Mouse (Mus musculus) embryonic fibroblast, embryonic 13.5 days (primary cell): Measurements from ENCODE around the gene Scaper. TPM values are rescaled to one million over a fixed set of nuclear protein-coding genes. Genes with fewer than 3 reads are reported as not detected.

ENCODE experiments used
- H3K27ac ChIP-seq: 2 replicates; pipeline ENCODE4 v1.5.1; 2012; ENCODE audit warnings: low read length, control low read depth, inconsistent platforms; ENCODE audit not compliant: insufficient read depth
- H3K4me1 ChIP-seq: 2 replicates; pipeline ENCODE4 v1.6.1; 2011; ENCODE audit warnings: low read length; ENCODE audit not compliant: control insufficient read depth, insufficient read depth
- H3K4me3 ChIP-seq: 2 replicates; pipeline ENCODE4 v1.5.1; 2011; ENCODE audit warnings: mild to moderate bottlenecking, control low read depth, low read length; ENCODE audit not compliant: insufficient read depth
- CTCF ChIP-seq: IDR thresholded peaks from 2 replicates; pipeline ENCODE4 v1.5.1; 2011; ENCODE audit warnings: mild to moderate bottlenecking, control low read depth, low read length, moderate library complexity, borderline replicate concordance; ENCODE audit not compliant: insufficient read depth
- POLR2A ChIP-seq: IDR thresholded peaks from 2 replicates; pipeline ENCODE4 v1.6.1; 2011; ENCODE audit warnings: low read depth, mild to moderate bottlenecking, control low read depth, low read length, moderate library complexity
- polyA plus RNA-seq: library from polyadenylated mRNA; stranded (reverse); fragments of >200 nt; gene quantifications from 2 replicates; pipeline ENCODE4 v1.2.4, GENCODE M21; 2011; ENCODE audit warnings: low read depth; ENCODE audit not compliant: missing spikeins, insufficient read length

Scaper gene
- polyA plus RNA-seq, 1 experiment: 14.1 TPM

DNA sequence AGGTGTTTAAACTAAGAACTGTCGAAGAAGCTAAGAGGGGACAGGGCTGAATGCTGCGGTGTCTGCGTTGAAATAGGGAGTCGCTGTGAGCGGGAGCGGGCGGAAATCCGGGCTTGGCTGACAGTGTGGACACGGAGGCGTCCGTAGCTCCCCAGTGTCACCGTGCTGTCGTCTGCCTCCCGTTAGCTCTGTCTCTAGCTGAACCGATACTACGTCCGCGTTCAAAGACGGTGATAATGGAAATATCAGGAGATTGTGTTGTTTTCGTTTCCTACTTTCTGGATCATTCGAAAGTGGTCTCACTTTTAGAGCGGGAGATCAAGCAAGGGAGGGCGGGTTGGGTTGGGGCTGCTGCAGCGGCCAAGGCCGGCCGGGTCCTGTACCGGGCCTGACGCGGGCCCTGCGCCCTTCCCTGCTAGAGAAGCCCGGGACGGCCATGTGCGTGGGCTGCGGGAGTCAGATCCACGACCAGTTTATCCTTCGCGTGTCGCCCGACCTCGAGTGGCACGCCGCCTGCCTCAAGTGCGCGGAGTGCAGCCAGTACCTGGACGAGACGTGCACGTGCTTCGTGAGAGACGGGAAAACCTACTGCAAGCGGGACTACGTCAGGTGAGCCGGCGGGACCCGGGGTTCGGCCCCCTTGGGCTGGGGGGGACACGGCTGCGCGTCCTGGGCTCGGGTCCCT is 396.1 kb downstream of the Scaper start:
- no peak for TF ChIP-seq POLR2A
- TF ChIP-seq CTCF: no peak
- Histone ChIP-seq H3K27ac (no peak overlapping the region), H3K4me3 (peak overlapping the region; percentile 10), H3K4me1 (no peaks in the 10 kb centered on the region)

DNA sequence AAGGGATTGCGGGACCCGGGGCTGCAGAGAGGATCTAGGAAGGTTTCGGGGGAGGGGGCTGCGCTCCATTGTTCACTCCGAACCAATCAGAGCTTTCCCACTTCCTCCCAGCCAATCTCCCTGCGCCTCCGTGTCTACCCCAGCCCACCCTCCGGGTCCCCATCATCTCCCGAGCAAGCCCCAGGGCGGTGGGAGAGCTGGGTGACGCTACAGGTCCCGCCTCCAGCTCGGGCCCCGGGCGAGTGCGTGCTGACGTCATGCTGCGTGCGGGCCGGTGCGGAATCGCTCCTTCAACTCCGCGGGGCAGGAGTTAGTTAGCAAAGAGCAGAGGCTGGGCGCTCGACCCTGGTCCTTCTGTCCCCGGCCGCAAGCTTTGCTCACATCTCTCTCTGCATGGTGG is 397.0 kb downstream of the Scaper start:
- Histone ChIP-seq H3K4me1 (no peaks in the 10 kb centered on the region), H3K4me3 (peak overlapping the region; percentile 35), H3K27ac (no peak overlapping the region)
- TF ChIP-seq POLR2A: no peak
- TF ChIP-seq CTCF: no peak

DNA sequence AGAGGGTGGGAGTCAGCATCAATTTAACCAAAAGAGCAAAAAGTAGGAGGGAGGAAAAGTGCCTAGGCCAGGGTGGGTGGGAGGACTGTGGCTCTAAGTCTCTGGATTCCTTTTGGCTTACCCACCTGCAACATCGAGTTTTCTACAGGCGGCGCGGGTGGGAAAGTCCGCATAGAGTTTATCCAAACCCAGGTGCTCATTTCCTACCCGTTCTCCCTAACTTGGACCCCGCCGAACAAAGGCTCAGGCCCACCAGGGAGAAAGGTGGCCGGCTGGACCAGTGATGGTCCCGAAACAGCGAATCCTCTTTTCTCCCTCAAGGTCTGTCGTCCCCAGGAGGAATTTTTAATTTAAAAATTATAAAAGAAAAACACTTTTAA is 397.5 kb downstream of the Scaper start:
- TF ChIP-seq CTCF (no peak), POLR2A (no peak)
- no peaks in the 10 kb centered on the region for H3K4me1 ChIP-seq
- no peak overlapping the region for H3K27ac ChIP-seq
- H3K4me3 ChIP-seq: peak overlapping the region; percentile 35

DNA sequence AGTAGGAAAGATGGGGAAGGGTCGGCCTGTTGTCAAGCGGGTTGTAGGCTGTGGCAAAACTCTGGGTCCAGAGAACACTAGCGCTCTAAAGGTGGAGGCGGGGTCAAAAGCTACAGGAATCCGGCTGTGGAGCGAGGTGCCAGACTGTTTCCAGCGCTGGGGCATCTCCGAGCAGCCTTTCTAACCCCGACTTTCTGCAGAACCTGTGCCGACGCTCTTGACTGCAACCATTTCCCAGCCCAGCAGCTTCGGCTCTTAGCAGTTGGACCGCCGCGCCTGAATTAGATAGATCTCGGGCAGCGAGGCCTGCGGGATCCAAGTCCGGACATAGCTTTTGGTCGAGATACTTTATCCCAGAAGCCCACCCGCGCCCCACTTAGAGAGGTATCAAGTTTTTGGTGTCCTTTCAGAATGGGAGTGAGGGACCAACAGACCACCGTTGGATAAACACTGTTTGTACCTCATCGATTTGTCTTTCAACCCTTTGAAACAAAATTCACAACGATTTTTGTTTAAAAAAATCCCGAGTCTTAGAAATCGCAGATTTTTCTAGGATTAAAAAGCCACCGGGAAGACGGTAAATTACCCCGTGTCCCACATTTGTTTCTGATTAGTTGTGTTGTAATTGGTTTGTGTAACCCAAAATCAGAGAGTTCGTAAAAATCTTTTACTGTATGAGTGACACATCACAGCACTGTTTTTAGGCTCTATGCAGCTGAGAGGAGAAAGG is 398.1 kb downstream of the Scaper start:
- Histone ChIP-seq H3K27ac (no peak overlapping the region), H3K4me3 (no peak overlapping the region), H3K4me1 (no peaks in the 10 kb centered on the region)
- no peak for TF ChIP-seq CTCF
- no peak for TF ChIP-seq POLR2A

DNA sequence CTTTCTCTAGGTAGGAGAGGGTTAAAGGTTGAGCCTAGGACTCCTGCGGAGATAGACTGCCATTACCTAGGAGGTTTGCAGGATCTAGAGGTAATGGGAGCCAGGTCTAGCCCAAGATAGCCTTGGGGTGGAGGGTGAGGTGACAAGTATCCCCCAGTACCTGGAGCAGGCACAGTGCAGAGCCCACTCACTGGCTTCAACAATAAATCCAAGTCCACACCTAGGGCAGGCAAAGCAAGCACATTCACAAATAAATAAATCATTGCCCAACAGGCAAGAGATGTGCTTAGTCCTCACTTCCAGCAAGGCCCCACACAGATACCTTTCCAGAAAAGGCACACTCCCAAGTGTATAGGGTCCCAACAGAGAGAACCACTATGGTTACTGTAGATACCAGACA is 398.9 kb downstream of the Scaper start:
- no peaks in the 10 kb centered on the region for H3K4me1 ChIP-seq
- TF ChIP-seq CTCF: no peak
- TF ChIP-seq POLR2A: no peak

DNA sequence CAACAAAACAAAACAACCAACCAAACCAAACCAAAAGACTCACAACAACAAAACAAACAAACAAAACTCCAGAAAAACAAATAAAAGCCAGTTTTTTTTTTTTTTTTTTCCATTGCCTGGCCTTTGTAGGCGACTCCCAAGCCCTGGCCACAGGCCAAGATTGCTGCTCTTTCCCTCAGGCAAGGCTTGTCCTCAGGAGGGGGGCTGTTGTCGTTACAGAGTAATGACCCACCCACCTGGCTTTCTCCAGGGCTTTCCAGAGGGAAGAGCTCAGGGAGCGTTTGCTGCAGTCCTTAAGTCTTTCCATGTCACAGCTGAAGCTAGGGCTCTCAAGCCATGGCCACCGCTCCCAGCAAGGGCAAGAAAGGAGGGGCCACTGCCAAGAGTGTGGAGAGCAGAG is 399.5 kb downstream of the Scaper start, which contains the start of gene Isl2:
Gene Isl2, plus strand, starts transcription at position 296 of the 400 bp plus-strand sequence.
- H3K27ac ChIP-seq: no peak within 1 kb of the TSS
- no peaks in the 10 kb centered on the region for H3K4me1 ChIP-seq
- H3K4me3 ChIP-seq: no peak within 1 kb of the TSS
- no peak for TF ChIP-seq POLR2A
- no peak for TF ChIP-seq CTCF

More for the DNA sequence above, 398.9 kb downstream of the Scaper start:
- Histone ChIP-seq H3K4me3 (no peak overlapping the region), H3K27ac (no peak overlapping the region)

DNA sequence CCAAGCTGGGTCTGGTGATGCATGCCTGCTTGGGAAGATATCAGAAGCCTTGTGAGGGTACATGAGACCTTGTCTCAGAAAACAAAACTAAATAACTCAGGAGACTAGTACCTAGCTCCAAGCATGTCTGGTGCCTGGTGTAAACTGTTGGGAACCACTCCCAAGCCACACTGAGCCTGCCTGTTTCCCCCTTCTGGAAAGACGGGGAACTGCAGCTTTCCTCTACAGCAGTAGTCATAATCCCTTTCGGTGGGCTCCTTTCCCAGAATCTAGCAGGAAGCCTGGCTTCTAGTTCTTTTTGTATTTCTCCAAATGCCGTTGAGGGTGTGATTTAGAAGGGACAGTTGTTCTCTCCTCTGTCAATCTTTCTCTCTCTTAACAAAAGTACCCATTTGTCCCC is 402.0 kb downstream of the Scaper start:
- Histone ChIP-seq H3K4me3 (no peak overlapping the region), H3K27ac (no peak overlapping the region), H3K4me1 (no peaks in the 10 kb centered on the region)
- TF ChIP-seq CTCF (peak; percentile 39; the same call in 1 of the 2 replicates), POLR2A (no peak)

DNA sequence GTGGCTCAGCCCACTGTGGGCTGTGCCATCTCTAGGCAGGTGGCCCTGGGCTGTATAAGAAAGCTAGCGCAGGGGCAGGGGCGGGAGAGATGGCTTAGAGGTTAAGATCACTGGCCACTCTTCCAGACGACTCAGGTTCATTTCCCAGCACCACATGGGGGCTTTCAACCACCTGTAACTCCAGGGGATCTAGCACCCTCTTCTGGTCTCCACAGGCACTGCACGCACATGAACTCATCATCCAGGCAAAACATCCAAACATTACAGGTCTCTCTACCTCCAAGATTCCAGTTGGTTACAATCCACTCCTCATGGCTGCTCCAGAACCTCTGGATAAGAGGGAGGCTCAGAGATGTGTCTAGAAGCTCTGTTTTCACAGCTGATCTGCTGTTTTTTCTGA is 412.2 kb downstream of the Scaper start:
- no peak overlapping the region for H3K4me3 ChIP-seq

DNA sequence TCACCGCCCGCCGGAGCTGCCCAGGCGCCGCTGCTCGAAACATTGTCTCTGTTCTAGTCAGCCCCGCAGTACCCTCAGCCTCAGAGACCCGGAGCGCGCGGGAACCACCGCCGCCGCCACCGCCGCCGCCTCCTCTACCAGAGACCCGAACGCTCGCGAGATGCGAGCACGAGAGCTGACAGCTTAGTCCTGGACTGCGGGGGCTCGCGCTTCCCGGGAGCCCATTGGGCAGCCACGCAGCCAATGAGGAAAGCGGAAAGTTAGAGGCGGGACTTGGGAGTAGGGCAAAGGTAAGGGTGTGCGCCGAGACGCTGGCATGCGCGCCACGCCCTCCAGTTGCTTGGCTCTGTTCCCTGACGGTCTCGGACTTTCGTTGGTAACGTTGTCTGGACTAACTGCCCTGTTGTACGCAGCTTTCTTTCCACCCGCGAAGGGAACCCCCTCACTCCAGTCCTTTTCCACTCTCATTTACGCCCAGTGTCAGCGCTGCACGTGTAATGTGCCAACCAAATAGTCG is 425.8 kb downstream of the Scaper start, which contains the start of gene Etfa:
Gene Etfa, minus strand, starts transcription at position 217 of the 517 bp plus-strand sequence.
- H3K4me1 ChIP-seq: no peaks in the 10 kb centered on the region
- H3K4me3 ChIP-seq: peak within 1 kb of the TSS; percentile 76
- peak within 1 kb of the TSS; percentile 55 for H3K27ac ChIP-seq
- TF ChIP-seq CTCF: no peak
- peak; percentile 66 for TF ChIP-seq POLR2A

More for the DNA sequence above, 412.2 kb downstream of the Scaper start:
- H3K27ac ChIP-seq: no peak overlapping the region
- TF ChIP-seq CTCF (peak; percentile 44; the same call in 1 of the 2 replicates), POLR2A (no peak)
- H3K4me1 ChIP-seq: no peaks in the 10 kb centered on the region
